Mouse (Mus musculus) intestine, postnatal 0 days (tissue): ENCODE measurements around the gene Efna2. TPM values are rescaled to one million over a fixed set of nuclear protein-coding genes. Genes with fewer than 3 reads are reported as not detected.

ENCODE experiments used
- ATAC-seq: fragments of 200-750 bp; cut with Nextera tagmentation; 2 replicates; pipeline ENCODE4 v1.8.0; 2017; ENCODE audit warnings: mild to moderate bottlenecking, moderate TSS enrichment, moderate library complexity
- H3K27ac ChIP-seq: fragments of 300-500 bp; sonication (generic); 2 replicates; pipeline ENCODE4 v1.5.1; 2014; ENCODE audit warnings: mild to moderate bottlenecking, low read depth, low read length, moderate library complexity
- H3K27me3 ChIP-seq: fragments of 300-500 bp; sonication (generic); replicated peaks from 2 replicates; pipeline ENCODE4 v1.6.1; 2014; ENCODE audit warnings: low read length, mixed read lengths; ENCODE audit not compliant: control insufficient read depth, insufficient read depth
- H3K36me3 ChIP-seq: fragments of 300-500 bp; sonication (generic); 2 replicates; pipeline ENCODE4 v1.6.1; 2014; ENCODE audit warnings: mild to moderate bottlenecking, moderate library complexity; ENCODE audit not compliant: control insufficient read depth, insufficient read depth
- H3K4me1 ChIP-seq: fragments of 300-500 bp; sonication (generic); replicated peaks from 2 replicates; pipeline ENCODE4 v1.6.1; 2014; ENCODE audit warnings: antibody characterized with exemption, low read length, mixed read lengths; ENCODE audit not compliant: control insufficient read depth, insufficient read depth
- H3K4me2 ChIP-seq: fragments of 300-500 bp; sonication (generic); replicated peaks from 2 replicates; pipeline ENCODE4 v1.6.1; 2014; ENCODE audit warnings: low read depth, mild to moderate bottlenecking, moderate library complexity
- H3K4me3 ChIP-seq: fragments of 300-500 bp; sonication (generic); 2 replicates; pipeline ENCODE4 v1.5.1; 2014; ENCODE audit warnings: low read depth, low read length
- H3K9ac ChIP-seq: fragments of 300-500 bp; sonication (generic); 2 replicates; pipeline ENCODE4 v1.6.1; 2014; ENCODE audit warnings: mild to moderate bottlenecking, low read depth, low read length
- H3K9me3 ChIP-seq: fragments of 300-500 bp; sonication (generic); 2 replicates; pipeline ENCODE4 v1.6.1; 2016; ENCODE audit warnings: mixed run types; ENCODE audit not compliant: control insufficient read depth
- CTCF ChIP-seq: sonication (generic); IDR thresholded peaks from 2 replicates; pipeline ENCODE4 v1.5.1; 2016; ENCODE audit warnings: low read depth, mild to moderate bottlenecking, control low read depth, antibody characterized with exemption, moderate library complexity
- WGBS: fragments of 180-500 bp; shearing (Covaris S2); extraction: QIAGEN DNeasy Blood & Tissue Kit; methylation state at CpG from one replicate; pipeline ENCODE4 v1.1.7; 2014; 5-methylcytosine and 5-hydroxymethylcytosine counted together
- polyA plus RNA-seq: library from polyadenylated mRNA; unstranded; fragments of >200 nt; fragmentation: Nextera tagmentation; extraction: Ambion mirVana; gene quantifications from 2 replicates; pipeline ENCODE4 v1.2.1, GENCODE M21; 2015

The Efna2 gene
- polyA plus RNA-seq, 1 experiment from 2014 or later = 3.5 TPM

DNA sequence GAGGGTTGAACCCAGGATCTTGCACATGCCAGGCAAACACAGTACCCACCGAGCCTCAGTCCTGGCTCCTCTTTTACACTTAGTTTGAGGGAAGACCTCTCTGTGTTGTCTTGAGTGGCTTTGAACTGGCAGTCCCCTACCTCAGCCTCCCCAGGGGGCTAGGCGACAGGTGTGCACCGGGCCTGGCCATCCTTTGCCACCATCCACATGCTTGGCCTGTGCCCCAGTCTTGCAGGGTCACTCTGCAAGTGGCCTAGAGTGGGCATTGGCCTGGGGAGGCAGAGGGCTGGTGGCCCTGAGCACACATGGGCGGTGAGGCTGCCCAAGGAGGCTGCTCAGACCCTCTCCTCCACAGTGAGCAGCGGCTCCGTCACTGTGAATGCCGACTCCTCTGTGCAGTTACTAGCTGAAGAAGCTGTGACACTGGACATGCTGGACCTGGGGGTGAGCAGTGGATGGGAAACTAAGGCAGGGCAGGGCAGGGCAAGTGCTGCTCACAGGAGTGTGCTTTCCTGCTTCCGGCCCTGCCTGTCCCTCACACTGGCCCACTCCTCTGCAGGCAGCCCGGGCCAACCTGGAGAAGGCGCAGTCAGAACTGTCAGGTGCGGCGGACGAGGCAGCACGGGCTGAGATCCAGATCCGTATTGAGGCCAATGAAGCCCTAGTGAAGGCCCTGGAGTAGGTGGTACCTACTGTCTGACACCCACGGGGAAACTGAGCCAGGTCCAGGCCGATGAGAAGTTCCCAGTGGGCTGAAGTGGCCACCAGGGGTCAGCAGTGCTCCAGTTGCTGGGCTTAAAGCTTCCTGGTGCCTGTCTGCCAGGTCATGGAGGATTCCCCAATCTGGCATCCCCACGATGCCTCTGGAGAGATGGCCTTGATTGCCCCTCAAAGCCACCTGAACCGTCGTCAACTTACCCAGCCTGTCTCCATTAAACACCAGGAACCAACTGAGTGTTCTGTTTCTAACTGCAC, 34.1 kb upstream of the Efna2 start:
- Histone ChIP-seq H3K4me1 (0 out of 2 replicates have a peak, but pooled peaks cover 5% of the 10 kb centered on the region), H3K9ac (no peak overlapping the region), H3K27me3 (no peaks in the 10 kb centered on the region), H3K9me3 (no peaks in the 10 kb centered on the region), H3K27ac (peak overlapping the region; percentile 97), H3K36me3 (peaks cover 34% of the 10 kb centered on the region), H3K4me3 (no peak overlapping the region), H3K4me2 (peak overlapping the region; percentile 86; the same call in 1 of the 2 replicates)
- 66% methylated on average over 20 of the region's 20 CpGs for WGBS
- no peak for ATAC-seq
- TF ChIP-seq CTCF = peak; percentile 94

- no peak for ATAC-seq
- peak overlapping the region; percentile 86 for H3K4me2 ChIP-seq
- H3K4me3 ChIP-seq = no peak overlapping the region
- 47% methylated on average over 6 of the region's 6 CpGs for WGBS
- TF ChIP-seq CTCF = no peak
- peaks cover 40% of the 10 kb centered on the region for H3K36me3 ChIP-seq
- no peaks in the 10 kb centered on the region for H3K9me3 ChIP-seq
- no peaks in the 10 kb centered on the region for H3K27me3 ChIP-seq
- peak overlapping the region; percentile 31; the same call in 1 of the 2 replicates for H3K9ac ChIP-seq
- H3K27ac ChIP-seq = peak overlapping the region; percentile 97
- H3K4me1 ChIP-seq = 0 out of 2 replicates have a peak, but pooled peaks cover 5% of the 10 kb centered on the region
These were observed 33.4 kb upstream of the Efna2 start for GRCm38 (mm10) chr10:80145896-80146295.

- peak overlapping the region; percentile 86 for H3K4me2 ChIP-seq
- 56% methylated on average over 4 of the region's 4 CpGs for WGBS
- no peaks in the 10 kb centered on the region for H3K9me3 ChIP-seq
- H3K36me3 ChIP-seq = peaks cover 43% of the 10 kb centered on the region
- no peak overlapping the region for H3K4me3 ChIP-seq
- H3K27me3 ChIP-seq = no peaks in the 10 kb centered on the region
- H3K27ac ChIP-seq = peak overlapping the region; percentile 97
- 0 out of 2 replicates have a peak, but pooled peaks cover 5% of the 10 kb centered on the region for H3K4me1 ChIP-seq
- no peak for TF ChIP-seq CTCF
- peak; percentile 5 for ATAC-seq
- 0 out of 2 replicates have a peak overlapping the region, but pooled peaks have one; percentile 31 for H3K9ac ChIP-seq
These were observed 32.7 kb upstream of the Efna2 start for GRCm38 (mm10) chr10:80146568-80147011.

GRCm38 (mm10) chr10:80147146-80147718, 32.0 kb upstream of the Efna2 start:
- peaks cover 10% of the 10 kb centered on the region; the same call in 1 of the 2 replicates for H3K4me1 ChIP-seq
- H3K27me3 ChIP-seq = no peaks in the 10 kb centered on the region
- no peak for ATAC-seq
- TF ChIP-seq CTCF = no peak
- H3K27ac ChIP-seq = peak overlapping the region; percentile 97
- 35% methylated on average over 5 of the region's 5 CpGs for WGBS
- H3K4me3 ChIP-seq = peak overlapping the region; percentile 95; the same call in 1 of the 2 replicates
- H3K4me2 ChIP-seq = peak overlapping the region; percentile 86
- peaks cover 48% of the 10 kb centered on the region for H3K36me3 ChIP-seq
- no peaks in the 10 kb centered on the region for H3K9me3 ChIP-seq
- H3K9ac ChIP-seq = no peak overlapping the region

- ATAC-seq = peak; percentile 50
- WGBS = 2% methylated on average over 37 of the region's 42 CpGs
- H3K4me2 ChIP-seq = peak within 1 kb of the TSS; percentile 86
- H3K36me3 ChIP-seq = peaks cover 50% of the 10 kb centered on the region
- peak within 1 kb of the TSS; percentile 95 for H3K4me3 ChIP-seq
- peak within 1 kb of the TSS; percentile 97 for H3K27ac ChIP-seq
- TF ChIP-seq CTCF = peak; percentile 81
- H3K9me3 ChIP-seq = no peaks in the 10 kb centered on the region
- peak within 1 kb of the TSS; percentile 74 for H3K9ac ChIP-seq
- H3K27me3 ChIP-seq = no peaks in the 10 kb centered on the region
- peaks cover 15% of the 10 kb centered on the region for H3K4me1 ChIP-seq
These were observed 31.3 kb upstream of the Efna2 start, which contains the start of gene Midn for GRCm38 (mm10) chr10:80147719-80148601. Gene Midn, plus strand, starts transcription at chr10:80148272.
